Mouse (Mus musculus): ENCODE measurements at regions not wholly inside any gene's neighbourhood (a gene's known extent, or its start where the extent isn't known, plus 50 kb on each side); places are given as distances from the start of the nearest gene placed in this dataset.
A peak's percentile ranks its signal among the peaks of the same experiment; 100 is the strongest.

GRCm38 (mm10) chr12:27083645-27084550, 258.5 kb downstream of the Sox11 start:
- no peak for ATAC-seq (ENCODE audit: low FRiP score)
- peaks cover 52% of the 10 kb centered on the region for H3K4me1 ChIP-seq
- 16% methylated on average over 4 of the region's 4 CpGs for WGBS
- 0 out of 2 replicates have a peak overlapping the region, but pooled peaks have one; percentile 36 for H3K9ac ChIP-seq
- H3K27ac ChIP-seq, result peak overlapping the region; percentile 97
- H3K9me3 ChIP-seq, result no peaks in the 10 kb centered on the region
- H3K36me3 ChIP-seq (replicated peaks), result no peaks in the 10 kb centered on the region
- no peaks in the 10 kb centered on the region for H3K27me3 ChIP-seq
- no peak overlapping the region for H3K4me3 ChIP-seq (replicated peaks)
- H3K4me2 ChIP-seq, result peak overlapping the region; percentile 54

DNA sequence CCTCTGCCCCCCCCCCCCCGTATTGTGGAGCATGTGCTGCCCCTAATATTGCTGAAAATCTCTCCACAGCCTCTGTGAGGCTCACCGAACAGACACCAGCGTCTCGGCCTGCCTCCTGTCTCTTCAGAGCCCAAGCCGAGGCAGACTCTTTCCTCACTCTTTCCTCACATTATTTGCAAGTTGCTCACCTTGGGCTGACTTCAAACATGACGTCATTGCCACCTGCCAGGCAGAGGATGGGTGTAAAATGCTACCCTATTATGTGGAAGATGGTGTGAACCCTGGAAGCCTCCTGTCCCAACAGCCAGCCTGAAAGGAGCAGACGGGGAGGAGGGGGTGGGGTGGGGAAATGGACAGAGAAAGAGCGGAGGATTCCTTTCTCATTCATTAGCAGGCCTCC, 259.3 kb downstream of the Sox11 start:
- no peaks in the 10 kb centered on the region for H3K36me3 ChIP-seq (replicated peaks)
- ATAC-seq (ENCODE audit: low FRiP score), result peak; percentile 88
- peak overlapping the region; percentile 28 for H3K4me3 ChIP-seq (replicated peaks)
- peak overlapping the region; percentile 97 for H3K27ac ChIP-seq
- H3K4me2 ChIP-seq, result peak overlapping the region; percentile 54
- H3K27me3 ChIP-seq, result no peaks in the 10 kb centered on the region
- H3K9ac ChIP-seq, result peak overlapping the region; percentile 42; the same call in 1 of the 2 replicates
- peaks cover 52% of the 10 kb centered on the region for H3K4me1 ChIP-seq
- WGBS, result 5% methylated on average over 8 of the region's 8 CpGs
- H3K9me3 ChIP-seq, result no peaks in the 10 kb centered on the region

- Histone ChIP-seq H3K9ac (peak overlapping the region; percentile 42; the same call in 1 of the 2 replicates), H3K9me3 (no peaks in the 10 kb centered on the region), H3K4me3 (replicated peaks) (peak overlapping the region; percentile 28), H3K4me2 (peak overlapping the region; percentile 54), H3K36me3 (replicated peaks) (no peaks in the 10 kb centered on the region), H3K27me3 (no peaks in the 10 kb centered on the region), H3K27ac (peak overlapping the region; percentile 97), H3K4me1 (peaks cover 52% of the 10 kb centered on the region)
- peak; percentile 95 for ATAC-seq (ENCODE audit: low FRiP score)
- WGBS, result 1% methylated on average over 8 of the region's 8 CpGs
These were observed 259.8 kb downstream of the Sox11 start for GRCm38 (mm10) chr12:27082624-27083023.

DNA sequence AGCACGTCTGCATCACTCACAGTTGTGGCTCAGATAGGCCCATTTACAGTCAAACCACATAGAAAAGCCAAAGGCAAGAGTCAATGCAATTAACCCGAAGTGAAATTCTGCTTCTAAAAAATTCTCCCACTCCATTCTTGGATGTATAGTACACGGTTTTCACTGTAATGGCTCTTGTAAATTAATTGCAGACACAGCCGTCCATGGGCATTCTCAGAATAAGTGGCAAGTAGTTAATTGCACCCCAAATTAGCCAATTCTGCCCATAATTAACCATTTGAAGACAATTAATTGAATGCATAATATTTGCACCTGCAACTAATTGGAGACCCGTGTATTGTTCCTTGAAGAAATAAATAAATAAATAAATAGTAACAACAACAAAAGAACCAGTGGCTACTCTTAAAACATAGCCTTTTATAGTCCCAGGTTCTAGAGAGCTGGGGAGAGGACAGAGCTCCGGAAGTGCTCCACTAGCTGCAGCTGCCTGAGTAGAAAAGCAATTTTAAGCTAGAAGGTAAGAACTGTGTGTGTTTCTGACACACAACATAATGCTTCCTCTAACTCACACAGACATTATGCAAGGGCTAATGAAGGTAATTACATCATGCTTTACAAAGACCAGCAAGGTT, 266.2 kb downstream of the Sox11 start:
- ATAC-seq (ENCODE audit: low FRiP score), result peak; percentile 76; the same call in 1 of the 2 replicates
- 28% methylated on average over 6 of the region's 6 CpGs for WGBS
- no peaks in the 10 kb centered on the region for H3K36me3 ChIP-seq (replicated peaks)

DNA sequence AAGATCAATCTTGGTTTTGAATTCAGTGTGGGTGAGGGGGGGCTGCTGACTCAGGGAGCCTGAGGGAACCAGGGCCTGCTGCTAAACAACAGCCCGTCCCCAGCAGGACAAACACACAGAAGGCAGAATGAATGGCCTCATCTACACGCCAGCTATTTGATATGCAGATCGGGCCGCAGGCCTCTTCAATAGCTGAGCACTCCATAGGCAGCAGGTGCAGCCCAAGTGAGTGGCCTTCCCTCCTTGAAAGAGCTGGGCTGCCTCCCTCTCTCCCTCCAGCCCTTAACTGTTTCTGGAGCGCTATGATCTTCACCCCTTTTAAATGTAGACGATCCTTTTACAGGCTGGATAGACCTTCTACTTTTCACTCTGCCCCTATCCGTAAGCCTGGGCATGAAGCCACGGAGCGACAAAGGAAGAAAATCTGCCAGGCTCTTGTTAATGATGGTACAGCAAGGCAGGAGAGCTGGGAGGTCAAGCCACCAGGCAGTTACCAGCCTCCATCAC, 277.3 kb downstream of the Sox11 start:
- Histone ChIP-seq H3K27ac (peak overlapping the region; percentile 94), H3K4me3 (replicated peaks) (no peak overlapping the region), H3K4me2 (peak overlapping the region; percentile 39), H3K27me3 (no peaks in the 10 kb centered on the region), H3K9me3 (no peaks in the 10 kb centered on the region), H3K9ac (peak overlapping the region; percentile 39), H3K4me1 (peaks cover 66% of the 10 kb centered on the region), H3K36me3 (replicated peaks) (no peaks in the 10 kb centered on the region)
- peak; percentile 86 for ATAC-seq (ENCODE audit: low FRiP score)
- WGBS, result 4% methylated on average over 9 of the region's 9 CpGs

More for the DNA sequence above, 266.2 kb downstream of the Sox11 start:
- H3K9ac ChIP-seq, result no peak overlapping the region
- H3K4me3 ChIP-seq (replicated peaks), result no peak overlapping the region
- no peaks in the 10 kb centered on the region for H3K9me3 ChIP-seq
- no peak overlapping the region for H3K4me2 ChIP-seq
- H3K27me3 ChIP-seq, result no peaks in the 10 kb centered on the region
- H3K4me1 ChIP-seq, result peaks cover 12% of the 10 kb centered on the region
- H3K27ac ChIP-seq, result no peak overlapping the region; the same call in 1 of the 2 replicates

DNA sequence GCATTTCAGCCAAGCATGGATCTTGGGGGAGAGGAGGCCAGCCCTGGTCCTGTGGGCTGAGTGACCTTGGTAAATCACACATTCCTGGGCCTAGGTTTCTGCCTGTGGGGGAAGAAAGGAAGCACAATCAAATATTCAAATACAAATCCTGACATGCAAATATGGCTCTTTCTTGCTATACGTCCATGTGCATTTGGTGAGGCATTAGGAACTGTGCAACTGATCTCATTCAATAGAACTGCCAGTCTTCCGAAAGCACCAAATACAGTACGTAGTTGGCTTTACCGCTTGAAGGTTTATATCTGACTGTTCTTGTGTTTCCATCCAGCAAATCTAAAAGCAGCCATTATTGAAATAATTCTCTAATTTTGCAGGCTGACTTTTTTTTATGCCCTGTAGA, 278.9 kb downstream of the Sox11 start:
- no peaks in the 10 kb centered on the region for H3K9me3 ChIP-seq
- H3K4me1 ChIP-seq, result peaks cover 69% of the 10 kb centered on the region
- 0 out of 2 replicates have a peak overlapping the region, but pooled peaks have one; percentile 29 for H3K9ac ChIP-seq
- no peaks in the 10 kb centered on the region for H3K27me3 ChIP-seq
- 37% methylated on average over 4 of the region's 4 CpGs for WGBS
- H3K27ac ChIP-seq, result peak overlapping the region; percentile 94
- no peak for ATAC-seq (ENCODE audit: low FRiP score)
- no peak overlapping the region for H3K4me3 ChIP-seq (replicated peaks)
- peak overlapping the region; percentile 39; the same call in 1 of the 2 replicates for H3K4me2 ChIP-seq
- H3K36me3 ChIP-seq (replicated peaks), result no peaks in the 10 kb centered on the region

DNA sequence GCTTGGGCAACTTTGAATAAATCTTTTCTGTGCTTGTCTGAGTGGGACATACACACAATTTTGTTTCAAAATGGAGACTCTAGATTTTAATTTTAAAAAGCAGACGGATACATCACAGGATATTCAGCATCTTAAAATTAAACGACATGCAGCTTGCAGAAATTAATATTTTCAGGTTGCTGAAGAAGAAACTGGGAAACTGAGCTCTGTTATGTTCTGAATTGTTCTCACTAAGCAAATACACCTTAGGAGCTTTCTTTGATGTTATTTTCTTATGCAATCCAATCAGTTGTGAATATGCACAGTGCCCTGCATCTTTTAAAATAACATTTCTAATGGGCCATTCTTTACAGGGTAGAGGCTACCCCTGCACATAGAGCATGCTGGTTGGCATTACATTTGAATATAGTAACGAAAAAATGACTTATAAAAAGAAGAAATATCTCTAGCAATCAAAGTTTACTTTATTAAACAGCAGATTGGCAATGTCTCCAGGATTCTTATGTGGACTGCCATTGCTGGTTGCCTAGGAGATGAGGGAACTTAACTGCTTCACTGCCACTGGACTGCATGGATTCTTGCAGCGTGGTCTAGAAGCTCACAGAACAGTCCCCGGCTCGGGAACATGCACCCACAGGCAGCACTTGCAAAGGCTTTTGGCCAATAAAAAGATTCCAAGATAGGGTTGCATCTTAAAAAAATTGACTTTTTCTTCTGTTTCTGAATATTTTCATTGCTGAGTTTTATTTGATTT, 279.7 kb downstream of the Sox11 start:
- Histone ChIP-seq H3K9me3 (no peaks in the 10 kb centered on the region), H3K27me3 (no peaks in the 10 kb centered on the region), H3K4me2 (peak overlapping the region; percentile 56), H3K36me3 (replicated peaks) (no peaks in the 10 kb centered on the region), H3K4me1 (peaks cover 77% of the 10 kb centered on the region), H3K9ac (peak overlapping the region; percentile 57; the same call in 1 of the 2 replicates), H3K27ac (peak overlapping the region; percentile 99), H3K4me3 (replicated peaks) (peak overlapping the region; percentile 32)
- no peak for ATAC-seq (ENCODE audit: low FRiP score)
- WGBS, result 11% methylated on average over 6 of the region's 6 CpGs

DNA sequence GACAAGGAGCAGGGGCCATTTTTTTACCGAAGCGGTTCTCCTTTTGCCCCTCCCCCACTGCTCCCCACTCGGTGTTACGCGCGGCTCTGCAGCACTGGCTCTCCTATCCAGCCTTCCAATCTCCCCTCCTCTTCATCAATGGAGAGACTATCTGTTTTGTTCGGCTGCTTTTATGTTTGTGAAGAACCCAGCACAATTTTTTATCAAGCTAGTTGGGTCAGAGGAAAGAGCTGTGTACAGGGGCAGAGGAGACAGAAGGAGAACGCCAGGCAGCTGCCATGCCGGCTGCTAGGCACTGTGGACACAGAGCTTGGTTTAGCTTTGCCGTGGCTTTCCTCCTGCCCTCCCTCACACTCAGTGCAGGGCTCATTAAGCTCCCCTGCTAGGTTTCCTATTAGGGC, 280.3 kb downstream of the Sox11 start:
- peak; percentile 81 for ATAC-seq (ENCODE audit: low FRiP score)
- Histone ChIP-seq H3K27me3 (no peaks in the 10 kb centered on the region), H3K4me2 (peak overlapping the region; percentile 56), H3K27ac (peak overlapping the region; percentile 99), H3K36me3 (replicated peaks) (no peaks in the 10 kb centered on the region), H3K4me3 (replicated peaks) (peak overlapping the region; percentile 32), H3K9ac (peak overlapping the region; percentile 57), H3K4me1 (peaks cover 79% of the 10 kb centered on the region), H3K9me3 (no peaks in the 10 kb centered on the region)
- under 1% methylated on average over 10 of the region's 10 CpGs for WGBS

- no peaks in the 10 kb centered on the region for H3K27me3 ChIP-seq
- H3K9ac ChIP-seq, result peak overlapping the region; percentile 42; the same call in 1 of the 2 replicates
- peak overlapping the region; percentile 99 for H3K27ac ChIP-seq
- peak overlapping the region; percentile 13; the same call in 1 of the 2 replicates for H3K4me3 ChIP-seq (replicated peaks)
- no peaks in the 10 kb centered on the region for H3K36me3 ChIP-seq (replicated peaks)
- peak overlapping the region; percentile 56 for H3K4me2 ChIP-seq
- ATAC-seq (ENCODE audit: low FRiP score), result peak; percentile 64
- no peaks in the 10 kb centered on the region for H3K9me3 ChIP-seq
- peaks cover 72% of the 10 kb centered on the region for H3K4me1 ChIP-seq
- WGBS, result 2% methylated on average over 17 of the region's 17 CpGs
These were observed 281.2 kb downstream of the Sox11 start for GRCm38 (mm10) chr12:27060899-27061762.

- Histone ChIP-seq H3K27ac (peak overlapping the region; percentile 99), H3K4me2 (peak overlapping the region; percentile 56; the same call in 1 of the 2 replicates), H3K27me3 (no peaks in the 10 kb centered on the region), H3K9ac (peak overlapping the region; percentile 29; the same call in 1 of the 2 replicates), H3K36me3 (replicated peaks) (no peaks in the 10 kb centered on the region), H3K9me3 (no peaks in the 10 kb centered on the region), H3K4me3 (replicated peaks) (no peak overlapping the region), H3K4me1 (peaks cover 60% of the 10 kb centered on the region)
- ATAC-seq (ENCODE audit: low FRiP score), result no peak
- 11% methylated on average over 4 of the region's 4 CpGs for WGBS
These were observed 282.5 kb downstream of the Sox11 start for GRCm38 (mm10) chr12:27059885-27060284.

GRCm38 (mm10) chr12:27054411-27054810, 288.0 kb downstream of the Sox11 start:
- ATAC-seq (ENCODE audit: low FRiP score), result no peak
- H3K4me1 ChIP-seq, result peaks cover 12% of the 10 kb centered on the region
- no peaks in the 10 kb centered on the region for H3K9me3 ChIP-seq
- 94% methylated on average over 4 of the region's 4 CpGs for WGBS
- no peak overlapping the region for H3K4me2 ChIP-seq
- H3K27ac ChIP-seq, result no peak overlapping the region
- H3K36me3 ChIP-seq (replicated peaks), result no peaks in the 10 kb centered on the region
- no peak overlapping the region for H3K9ac ChIP-seq
- no peaks in the 10 kb centered on the region for H3K27me3 ChIP-seq
- no peak overlapping the region for H3K4me3 ChIP-seq (replicated peaks)

Data from forebrain, embryonic 12.5 days (tissue).